Mouse (Mus musculus) testis, adult 2 months (tissue): ENCODE measurements at regions not wholly inside any gene's neighbourhood (a gene's known extent, or its start where the extent isn't known, plus 50 kb on each side); places are given as distances from the start of the nearest gene placed in this dataset.

Source experiments
- H3K27ac ChIP-seq: fragments of 200-500 bp; 2 replicates; pipeline ENCODE4 v1.5.1; 2012; ENCODE audit warnings: low read depth, low read length; ENCODE audit not compliant: control insufficient read depth, insufficient read depth
- H3K27me3 ChIP-seq: fragments of 200-500 bp; 2 replicates; pipeline ENCODE4 v1.6.1; 2012; ENCODE audit warnings: mild to moderate bottlenecking, low read length, moderate library complexity; ENCODE audit not compliant: control insufficient read depth, insufficient read depth
- H3K36me3 ChIP-seq: fragments of 200-500 bp; 2 replicates; pipeline ENCODE4 v1.6.1; 2012; ENCODE audit warnings: mild to moderate bottlenecking, low read length; ENCODE audit not compliant: control insufficient read depth, insufficient read depth
- H3K4me1 ChIP-seq: fragments of 200-500 bp; 2 replicates; pipeline ENCODE4 v1.6.1; 2012; ENCODE audit warnings: low read length; ENCODE audit not compliant: control insufficient read depth, insufficient read depth
- H3K4me3 ChIP-seq: fragments of 200-500 bp; 2 replicates; pipeline ENCODE4 v1.5.1; 2012; ENCODE audit warnings: low read depth, mild to moderate bottlenecking, low read length, moderate library complexity, mixed read lengths; ENCODE audit not compliant: control insufficient read depth
- CTCF ChIP-seq: fragments of 200-500 bp; IDR thresholded peaks from 2 replicates; pipeline ENCODE4 v1.5.1; 2012; ENCODE audit warnings: low read depth, mild to moderate bottlenecking, inconsistent platforms, low read length, moderate library complexity; ENCODE audit not compliant: control insufficient read depth, insufficient read depth, insufficient replicate concordance
- POLR2A ChIP-seq: fragments of 200-500 bp; IDR thresholded peaks from 2 replicates; pipeline ENCODE4 v1.6.1; 2012; ENCODE audit warnings: low read depth, mild to moderate bottlenecking, inconsistent platforms, low read length, moderate library complexity; ENCODE audit not compliant: control insufficient read depth

GRCm38 (mm10) chr3:58312623-58313022, 101.9 kb upstream of the Tsc22d2 start:
- H3K4me1 ChIP-seq, result no peaks in the 10 kb centered on the region
- no peak overlapping the region for H3K4me3 ChIP-seq
- no peak overlapping the region for H3K27ac ChIP-seq
- no peak for TF ChIP-seq POLR2A
- no peak for TF ChIP-seq CTCF
- H3K27me3 ChIP-seq, result no peaks in the 10 kb centered on the region
- H3K36me3 ChIP-seq, result no peaks in the 10 kb centered on the region

GRCm38 (mm10) chr3:58315236-58315635, 99.3 kb upstream of the Tsc22d2 start:
- Histone ChIP-seq H3K4me3 (no peak overlapping the region), H3K27ac (no peak overlapping the region), H3K27me3 (no peaks in the 10 kb centered on the region), H3K36me3 (no peaks in the 10 kb centered on the region), H3K4me1 (no peaks in the 10 kb centered on the region)
- TF ChIP-seq CTCF, result no peak
- TF ChIP-seq POLR2A, result no peak

- Histone ChIP-seq H3K4me3 (no peak overlapping the region), H3K4me1 (no peaks in the 10 kb centered on the region), H3K27me3 (no peaks in the 10 kb centered on the region), H3K36me3 (no peaks in the 10 kb centered on the region), H3K27ac (no peak overlapping the region)
- no peak for TF ChIP-seq CTCF
These were observed 97.3 kb upstream of the Tsc22d2 start for GRCm38 (mm10) chr3:58317240-58317639.

- no peaks in the 10 kb centered on the region for H3K36me3 ChIP-seq
- no peaks in the 10 kb centered on the region for H3K27me3 ChIP-seq
- TF ChIP-seq CTCF (no peak), POLR2A (no peak)
- H3K4me1 ChIP-seq, result no peaks in the 10 kb centered on the region
- no peak overlapping the region for H3K27ac ChIP-seq
- no peak overlapping the region for H3K4me3 ChIP-seq
These were observed 95.8 kb upstream of the Tsc22d2 start for GRCm38 (mm10) chr3:58318756-58319155.

GRCm38 (mm10) chr3:58319463-58319862, 95.1 kb upstream of the Tsc22d2 start:
- Histone ChIP-seq H3K4me1 (no peaks in the 10 kb centered on the region), H3K27me3 (no peaks in the 10 kb centered on the region), H3K36me3 (no peaks in the 10 kb centered on the region), H3K27ac (no peak overlapping the region), H3K4me3 (no peak overlapping the region)
- TF ChIP-seq POLR2A, result no peak

- Histone ChIP-seq H3K27ac (no peak overlapping the region), H3K4me1 (no peaks in the 10 kb centered on the region), H3K36me3 (no peaks in the 10 kb centered on the region), H3K27me3 (no peaks in the 10 kb centered on the region), H3K4me3 (no peak overlapping the region)
- TF ChIP-seq CTCF (no peak), POLR2A (no peak)
These were observed 93.7 kb upstream of the Tsc22d2 start for GRCm38 (mm10) chr3:58320812-58321211.

- no peaks in the 10 kb centered on the region for H3K4me1 ChIP-seq
- no peaks in the 10 kb centered on the region for H3K36me3 ChIP-seq
- TF ChIP-seq CTCF, result no peak
- no peak for TF ChIP-seq POLR2A
- H3K4me3 ChIP-seq, result no peak overlapping the region
- H3K27me3 ChIP-seq, result no peaks in the 10 kb centered on the region
- no peak overlapping the region for H3K27ac ChIP-seq
These were observed 92.2 kb upstream of the Tsc22d2 start for GRCm38 (mm10) chr3:58322322-58322721.

- TF ChIP-seq POLR2A, result no peak
- no peak for TF ChIP-seq CTCF
- no peaks in the 10 kb centered on the region for H3K27me3 ChIP-seq
- H3K27ac ChIP-seq, result no peak overlapping the region
These were observed 86.8 kb upstream of the Tsc22d2 start for GRCm38 (mm10) chr3:58327721-58328120.

More at GRCm38 (mm10) chr3:58327721-58328120, 86.8 kb upstream of the Tsc22d2 start:
- no peak overlapping the region for H3K4me3 ChIP-seq
- no peaks in the 10 kb centered on the region for H3K4me1 ChIP-seq
- H3K36me3 ChIP-seq, result no peaks in the 10 kb centered on the region
